Mouse (Mus musculus) embryo, embryonic 10.5 days (tissue): ENCODE measurements around the gene Col23a1.

Experiments used
- DNase-seq: peaks from one replicate; pipeline ENCODE4 v3.0.0-alpha.2; 2015; ENCODE audit warnings: low spot score

Gene Col23a1

GRCm38 (mm10) chr11:51431287-51431686 is 141.6 kb downstream of the Col23a1 start:
- no peak for DNase-seq

- DNase-seq: no peak
Observed at GRCm38 (mm10) chr11:51431968-51432367, 142.2 kb downstream of the Col23a1 start.

- DNase-seq: no peak
Observed at GRCm38 (mm10) chr11:51442006-51442405, 152.3 kb downstream of the Col23a1 start.

- no peak for DNase-seq
Observed at GRCm38 (mm10) chr11:51442599-51442998, 152.9 kb downstream of the Col23a1 start.

GRCm38 (mm10) chr11:51443818-51444217 is 154.1 kb downstream of the Col23a1 start:
- DNase-seq: no peak

GRCm38 (mm10) chr11:51444649-51445048 is 154.9 kb downstream of the Col23a1 start:
- no peak for DNase-seq

- DNase-seq: peak; percentile 71
Observed at GRCm38 (mm10) chr11:51446711-51447425, 157.1 kb downstream of the Col23a1 start.

- no peak for DNase-seq
Observed at GRCm38 (mm10) chr11:51448256-51448655, 158.5 kb downstream of the Col23a1 start.

- peak; percentile 56 for DNase-seq
Observed at GRCm38 (mm10) chr11:51448680-51449079, 159.0 kb downstream of the Col23a1 start.

- no peak for DNase-seq
Observed at GRCm38 (mm10) chr11:51449881-51450280, 160.2 kb downstream of the Col23a1 start.

- no peak for DNase-seq
Observed at GRCm38 (mm10) chr11:51451281-51451680, 161.6 kb downstream of the Col23a1 start.

GRCm38 (mm10) chr11:51451925-51452324 is 162.2 kb downstream of the Col23a1 start:
- no peak for DNase-seq

- no peak for DNase-seq
Observed at GRCm38 (mm10) chr11:51453742-51454141, 164.0 kb downstream of the Col23a1 start.

GRCm38 (mm10) chr11:51455501-51455900 is 165.8 kb downstream of the Col23a1 start:
- no peak for DNase-seq

GRCm38 (mm10) chr11:51457624-51458023 is 167.9 kb downstream of the Col23a1 start:
- DNase-seq: no peak

- no peak for DNase-seq
Observed at GRCm38 (mm10) chr11:51458649-51459048, 168.9 kb downstream of the Col23a1 start.

- DNase-seq: peak; percentile 56
Observed at GRCm38 (mm10) chr11:51459569-51460043, 169.9 kb downstream of the Col23a1 start.

- no peak for DNase-seq
Observed at GRCm38 (mm10) chr11:51468737-51469136, 179.0 kb downstream of the Col23a1 start.

- peak; percentile 75 for DNase-seq
Observed at GRCm38 (mm10) chr11:51469341-51469831, 179.7 kb downstream of the Col23a1 start.

GRCm38 (mm10) chr11:51470383-51471144 is 180.8 kb downstream of the Col23a1 start:
- no peak for DNase-seq

- DNase-seq: no peak
Observed at GRCm38 (mm10) chr11:51473686-51474085, 184.0 kb downstream of the Col23a1 start.

GRCm38 (mm10) chr11:51476543-51476942 is 186.8 kb downstream of the Col23a1 start:
- no peak for DNase-seq

- DNase-seq: no peak
Observed at GRCm38 (mm10) chr11:51477571-51477970, 187.9 kb downstream of the Col23a1 start.
